Mouse (Mus musculus): ENCODE results near the gene Nbdy. TPM values are rescaled to one million over a fixed set of nuclear protein-coding genes. Genes with fewer than 3 reads are reported as not detected.

The Nbdy gene
- polyA plus RNA-seq (2012; rRNA removed): 20.5 and 20.8 TPM in 2 replicates

DNA sequence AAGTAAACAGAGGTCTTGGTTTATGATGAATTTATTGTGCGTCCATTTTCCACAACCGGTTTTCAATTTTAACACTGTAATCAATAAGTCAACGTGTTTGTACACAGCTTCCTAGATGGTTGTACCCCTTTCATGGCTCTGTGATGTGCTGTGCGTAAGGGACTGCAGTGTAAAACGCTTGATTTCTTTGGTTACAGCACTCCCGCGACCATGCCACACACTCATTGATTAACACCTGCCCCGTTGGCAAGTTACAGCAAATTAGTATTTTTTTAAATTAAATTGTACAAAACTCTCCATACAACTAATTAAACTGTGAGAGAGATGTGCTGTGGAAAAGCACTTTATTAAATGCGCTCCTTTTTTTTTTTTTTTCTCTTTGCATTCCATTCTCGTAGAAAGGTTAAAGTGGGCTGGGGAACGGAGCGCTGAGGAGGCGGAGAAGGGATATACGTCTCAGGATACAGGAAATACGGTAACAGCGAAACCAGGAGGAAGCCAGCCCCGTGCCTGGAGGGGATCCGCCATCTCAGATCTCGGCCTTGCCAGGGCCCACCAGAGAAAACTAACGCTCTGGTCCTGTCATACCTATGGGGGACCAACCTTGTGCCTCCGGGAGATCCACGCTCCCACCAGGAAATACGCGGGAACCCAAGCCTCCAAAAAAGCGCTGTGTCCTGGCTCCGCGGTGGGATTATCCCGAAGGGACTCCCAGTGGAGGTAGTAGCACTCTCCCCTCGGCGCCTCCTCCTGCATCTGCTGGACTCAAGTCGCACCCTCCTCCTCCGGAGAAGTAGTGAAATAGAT lies at the start of gene Nbdy:
TSS of gene Nbdy (plus strand) at position 481 of the 807 bp plus-strand sequence.
- no peak for DNase-seq (ENCODE audit: low read depth, low spot score)
- WGBS: 14% methylated on average over 32 of the region's 32 CpGs

DNA sequence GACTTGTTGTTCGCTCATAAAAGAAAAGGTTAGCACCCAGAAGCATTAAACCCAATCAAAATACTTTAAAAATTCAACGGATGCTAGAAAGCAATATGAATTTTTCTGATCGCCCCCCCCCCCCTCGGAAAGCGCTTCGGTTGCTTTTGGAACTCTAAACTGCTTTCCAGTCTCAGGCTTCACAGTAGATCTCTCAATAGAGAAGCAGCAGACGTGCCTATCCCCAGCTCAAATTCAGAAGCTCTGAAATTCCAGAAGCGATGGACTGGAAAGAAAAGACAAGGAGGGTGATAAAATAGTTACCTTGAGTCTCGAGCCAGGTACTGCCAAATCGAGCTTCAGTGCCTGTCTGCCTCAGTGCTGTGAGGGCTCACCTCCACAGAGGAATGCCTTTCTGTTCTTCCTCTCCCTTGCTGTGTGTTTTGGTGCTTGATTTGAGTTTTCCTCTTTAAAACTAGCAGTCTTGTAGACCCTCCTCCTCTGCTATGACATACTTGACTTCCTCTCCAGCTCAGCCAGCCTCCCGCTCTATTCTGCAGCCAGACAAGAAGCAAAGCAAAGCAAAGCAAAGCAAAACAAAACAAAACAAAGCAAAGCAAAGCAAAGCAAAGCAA lies 27.5 kb upstream of the Nbdy start, which contains the start of gene Kctd12b:
TSS of gene Kctd12b (minus strand) at position 610 of the 614 bp plus-strand sequence.
- WGBS: 19% methylated on average over 11 of the region's 11 CpGs
- no peak for DNase-seq (ENCODE audit: low read depth, low spot score)

DNA sequence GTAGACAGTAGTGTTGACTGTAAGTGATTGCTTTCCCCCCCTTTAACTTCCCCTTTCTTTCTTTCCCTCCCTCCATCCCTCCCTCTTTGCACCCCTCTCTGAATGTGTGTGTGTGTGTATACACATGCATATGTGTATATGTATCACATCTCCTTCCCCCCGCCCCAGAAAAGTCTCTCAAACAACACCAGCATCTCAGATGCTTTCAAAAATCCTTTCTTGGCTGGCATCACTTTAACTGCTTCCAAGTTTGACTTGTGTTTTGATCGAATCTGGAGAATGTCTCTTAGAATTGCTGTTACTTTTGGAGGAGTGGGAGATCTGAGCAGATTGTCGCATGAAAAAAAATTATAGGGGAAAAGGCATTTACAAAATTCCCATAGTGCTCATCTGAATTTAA lies 22.9 kb upstream of the Nbdy start:
- WGBS: 69% methylated on average over 3 of the region's 3 CpGs
- DNase-seq (ENCODE audit: low read depth, low spot score): no peak

DNA sequence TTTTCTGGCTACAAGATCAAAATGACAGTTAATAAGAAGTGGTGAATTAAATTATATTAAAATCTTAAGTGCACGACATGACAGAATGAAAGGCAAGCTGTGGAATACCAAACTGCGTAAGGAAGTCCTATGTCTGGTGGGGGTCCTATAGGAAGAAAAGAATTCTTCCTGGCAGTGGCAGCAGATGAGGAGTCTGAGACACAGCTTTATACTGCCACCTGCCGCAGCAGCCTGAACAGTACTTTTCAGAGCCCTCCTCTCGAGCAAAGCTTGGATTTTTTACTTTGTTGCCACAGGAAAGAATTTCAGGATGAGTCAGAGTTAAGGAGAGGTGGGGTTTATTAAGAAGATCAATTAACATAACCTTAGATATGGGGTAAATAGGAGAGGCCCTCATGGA lies 15.7 kb upstream of the Nbdy start:
- 32% methylated on average over 4 of the region's 4 CpGs for WGBS
- no peak for DNase-seq (ENCODE audit: low read depth, low spot score)

DNA sequence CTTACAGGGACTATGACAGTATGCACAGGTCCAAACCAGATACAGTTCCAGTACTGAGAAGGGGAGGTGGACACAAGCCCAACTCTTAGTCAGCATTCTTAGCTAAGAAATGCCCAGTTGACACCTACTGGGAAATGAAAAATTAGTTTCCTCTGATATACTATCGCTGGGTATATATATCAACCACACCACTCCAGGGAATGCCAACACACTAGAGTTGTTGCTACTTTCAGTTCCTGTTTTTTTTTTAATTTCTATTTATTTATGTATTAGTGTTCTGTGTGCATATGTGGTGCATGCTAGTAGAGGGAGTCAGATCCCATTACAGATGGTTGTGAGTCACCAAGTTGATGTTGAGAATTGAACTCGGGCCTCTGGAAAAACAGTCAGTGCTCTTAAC lies 6.7 kb upstream of the Nbdy start:
- no peak for DNase-seq (ENCODE audit: low read depth, low spot score)
- WGBS: 77% methylated on average over 2 of the region's 2 CpGs

DNA sequence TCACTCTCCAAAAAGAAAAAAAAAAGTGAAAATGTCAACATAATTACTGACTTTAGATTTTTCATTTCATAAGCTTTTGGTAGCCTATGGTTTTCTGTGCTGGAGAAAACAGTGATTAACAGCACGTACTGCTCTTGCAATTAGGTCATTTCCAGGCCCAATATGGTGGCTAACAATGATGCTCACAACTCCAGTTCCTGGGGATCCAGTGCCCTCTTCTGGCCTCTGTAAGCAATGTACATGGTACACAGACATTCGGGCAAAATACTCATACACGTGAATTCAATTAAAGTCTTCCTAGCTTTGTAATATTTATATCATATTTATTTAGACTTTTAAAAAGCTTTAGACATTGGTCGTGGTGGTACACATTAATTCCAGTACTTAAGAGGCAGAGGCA lies 3.8 kb upstream of the Nbdy start:
- 33% methylated on average over 4 of the region's 4 CpGs for WGBS
- no peak for DNase-seq (ENCODE audit: low read depth, low spot score)

DNA sequence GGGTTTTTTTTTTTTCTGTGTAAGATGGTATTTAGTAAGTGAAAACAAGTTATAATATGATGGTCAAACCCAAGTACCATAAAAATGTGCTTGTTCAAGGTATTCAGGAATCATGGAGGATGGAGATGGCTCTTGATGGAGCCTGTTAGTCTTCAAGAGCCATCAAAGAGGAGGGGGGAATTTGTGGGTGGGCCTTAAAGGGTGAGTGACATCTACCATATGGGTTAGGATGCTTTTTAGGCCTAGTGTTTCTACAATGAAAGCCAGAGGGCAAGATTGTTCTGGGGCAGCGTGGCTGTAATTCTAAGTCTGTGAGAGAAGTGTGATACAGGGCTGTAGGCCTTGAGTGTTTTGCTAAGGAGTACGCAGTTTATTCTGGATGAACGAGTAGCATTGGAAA lies 1.0 kb downstream of the Nbdy start:
- WGBS: 41% methylated on average over 3 of the region's 3 CpGs
- no peak for DNase-seq (ENCODE audit: low read depth, low spot score)

DNA sequence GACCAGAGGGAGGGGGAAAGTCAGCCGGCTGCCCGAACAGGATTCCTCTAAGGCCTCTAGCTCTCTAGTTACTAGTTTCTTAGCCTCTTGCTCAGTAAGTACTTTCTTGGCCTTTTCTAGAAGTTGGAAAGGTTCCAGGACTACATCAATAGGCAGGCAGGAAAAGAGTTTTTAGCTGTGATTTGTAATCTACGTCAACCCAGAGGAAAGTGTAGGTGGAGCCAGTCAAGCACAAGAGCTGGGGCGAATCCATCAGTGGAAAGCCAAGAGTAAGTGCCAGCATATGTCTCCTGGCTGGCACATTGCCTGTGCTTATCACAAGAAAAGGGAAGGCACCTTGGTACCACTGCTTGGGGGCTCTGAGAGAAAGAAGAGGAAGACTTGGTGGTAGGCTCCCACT lies 12.3 kb downstream of the Nbdy start:
- 83% methylated on average over 4 of the region's 4 CpGs for WGBS
- DNase-seq (ENCODE audit: low read depth, low spot score): no peak

DNA sequence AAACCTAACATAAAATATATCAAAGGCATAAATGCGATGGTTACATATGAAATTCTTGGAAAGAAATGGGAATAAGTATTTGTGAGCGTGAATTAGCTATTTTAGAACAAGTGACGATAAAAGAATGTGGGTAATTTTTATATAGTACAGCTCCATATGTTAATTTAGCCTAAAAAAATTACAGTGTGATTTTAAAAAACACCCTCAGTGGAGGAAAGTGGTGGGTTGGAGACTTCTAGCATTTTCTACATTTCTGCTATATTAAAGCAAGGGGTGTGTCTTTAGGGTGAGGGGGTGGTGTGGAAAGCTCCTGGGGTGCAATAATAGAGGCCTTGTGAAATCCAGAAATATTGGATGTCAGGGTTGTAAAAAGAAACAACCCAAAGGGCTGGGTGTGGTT lies 19.1 kb downstream of the Nbdy start:
- WGBS: 81% methylated on average over 3 of the region's 3 CpGs

DNA sequence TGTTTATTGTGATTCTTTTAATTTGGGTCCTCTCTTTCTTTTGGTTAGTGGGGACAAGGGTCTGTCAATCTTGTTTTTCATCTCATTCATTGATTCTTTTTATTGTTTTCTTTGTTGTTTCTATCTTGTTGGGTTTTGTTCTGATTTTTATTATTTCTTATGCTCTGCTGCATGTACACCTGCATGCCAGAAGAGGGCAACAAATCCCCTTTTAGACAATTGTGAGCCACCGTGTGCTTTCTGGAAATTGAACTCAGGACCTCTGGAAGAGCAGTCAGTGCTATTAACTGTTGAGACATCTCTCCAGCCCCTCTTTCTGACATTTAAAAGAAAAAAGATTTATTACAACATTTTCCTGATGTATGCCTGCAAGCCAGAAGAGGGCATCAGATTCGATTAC lies 25.8 kb downstream of the Nbdy start:
- 34% methylated on average over 2 of the region's 2 CpGs for WGBS
- no peak for DNase-seq (ENCODE audit: low read depth, low spot score)

More for the DNA sequence above, 19.1 kb downstream of the Nbdy start:
- no peak for DNase-seq (ENCODE audit: low read depth, low spot score)

Other genes starting within 250 kb of the Nbdy start
- 12.0 and 14.4 TPM in 2 replicates for gene Ubqln2, start 225.4 kb upstream of the Nbdy start, polyA plus RNA-seq (2012; rRNA removed)
- gene Cypt3, start 165.0 kb upstream of the Nbdy start, polyA plus RNA-seq (2012; rRNA removed): not detected in 2 replicates
- 0.72 and 1.1 TPM in 2 replicates for gene Kctd12b, start 27.2 kb upstream of the Nbdy start, polyA plus RNA-seq (2012; rRNA removed)
- gene Spin2c, start 108.6 kb downstream of the Nbdy start, polyA plus RNA-seq (2012; rRNA removed): 0.19 and 0.27 TPM in 2 replicates